Mouse (Mus musculus) layer of hippocampus, adult 9-11 months (tissue): ENCODE measurements around the gene Shpk.

Experiments
- DNase-seq: peaks from one replicate; pipeline ENCODE4 v3.0.0; 2022

The Shpk gene

GRCm38 (mm10) chr11:73201021-73201420 is 1.8 kb downstream of the Shpk start:
- no peak for DNase-seq

GRCm38 (mm10) chr11:73201597-73201996 is 2.3 kb downstream of the Shpk start:
- no peak for DNase-seq

DNA sequence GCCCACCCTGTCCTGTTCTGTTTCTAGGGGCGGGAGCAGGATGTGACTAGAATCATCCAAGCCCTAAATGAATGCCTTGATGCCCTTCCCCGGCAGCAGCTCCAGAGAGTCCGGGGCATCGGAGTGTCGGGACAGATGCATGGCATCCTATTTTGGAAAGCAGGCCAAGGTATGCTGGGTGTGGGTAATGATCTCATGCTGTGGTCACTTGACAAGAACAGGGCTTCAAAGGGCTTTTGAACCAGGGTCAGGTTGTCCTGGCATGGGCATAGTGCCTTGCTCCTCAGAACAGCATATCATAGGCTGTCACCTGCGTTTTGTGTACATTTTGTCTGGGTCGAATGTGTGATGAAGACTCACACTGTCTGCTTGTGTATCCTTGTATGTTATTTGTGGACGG is 4.6 kb downstream of the Shpk start:
- DNase-seq = no peak

DNA sequence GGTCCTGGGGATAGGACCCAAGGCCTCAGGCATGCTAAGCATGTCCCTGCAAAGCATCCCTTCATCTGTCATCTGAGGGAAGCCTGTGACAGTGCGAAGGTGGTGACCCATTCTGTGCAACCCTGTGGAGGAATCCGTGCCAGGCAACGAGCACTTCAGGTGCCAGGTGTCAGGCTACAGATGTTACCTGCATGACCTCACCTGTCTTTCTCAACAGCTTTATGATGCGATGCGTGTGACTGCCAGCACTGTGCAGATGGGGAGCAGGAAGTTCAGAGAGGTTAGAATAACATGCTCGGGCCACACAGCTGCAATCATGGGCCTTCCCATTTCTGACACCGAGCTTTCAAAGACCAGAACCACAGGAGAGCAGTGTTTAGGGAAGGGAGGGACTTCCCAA is 5.9 kb downstream of the Shpk start:
- no peak for DNase-seq

DNA sequence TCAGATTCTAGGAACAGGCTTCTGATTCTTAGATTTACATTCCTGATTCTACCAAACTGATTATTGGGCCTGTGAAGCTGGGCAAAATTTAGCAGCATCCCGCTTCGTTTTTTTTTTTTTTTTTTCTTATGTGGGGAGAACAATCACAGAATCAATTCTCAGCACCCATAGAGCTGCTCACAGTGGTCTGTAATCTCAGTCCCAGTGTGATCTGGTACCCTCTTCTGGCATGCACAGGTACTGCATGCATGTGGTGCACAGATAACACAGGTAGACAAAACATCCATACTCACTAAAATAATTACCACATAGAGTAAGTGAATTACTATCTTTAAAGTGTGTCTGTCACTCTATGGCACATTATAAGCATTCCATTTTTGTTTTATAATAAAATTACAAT is 8.4 kb downstream of the Shpk start:
- DNase-seq = no peak

DNA sequence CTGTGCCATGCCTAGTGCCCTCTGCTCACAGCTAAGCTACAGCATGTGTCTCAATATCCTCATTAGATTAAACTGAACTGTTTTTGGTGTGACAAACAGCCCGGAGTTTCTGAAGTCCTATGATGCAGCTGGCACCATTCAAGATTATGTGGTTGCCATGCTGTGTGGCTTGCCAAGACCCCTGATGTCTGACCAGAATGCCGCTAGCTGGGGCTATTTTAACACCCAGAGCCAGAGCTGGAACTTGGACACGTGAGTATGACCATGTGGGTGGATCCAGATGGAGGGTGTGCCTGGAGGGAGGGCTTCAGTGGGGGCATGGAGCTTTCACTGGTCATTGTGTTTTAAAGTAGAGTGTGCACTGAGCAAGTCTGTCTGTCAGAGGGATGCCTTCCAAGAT is 14.7 kb downstream of the Shpk start:
- DNase-seq = no peak

DNA sequence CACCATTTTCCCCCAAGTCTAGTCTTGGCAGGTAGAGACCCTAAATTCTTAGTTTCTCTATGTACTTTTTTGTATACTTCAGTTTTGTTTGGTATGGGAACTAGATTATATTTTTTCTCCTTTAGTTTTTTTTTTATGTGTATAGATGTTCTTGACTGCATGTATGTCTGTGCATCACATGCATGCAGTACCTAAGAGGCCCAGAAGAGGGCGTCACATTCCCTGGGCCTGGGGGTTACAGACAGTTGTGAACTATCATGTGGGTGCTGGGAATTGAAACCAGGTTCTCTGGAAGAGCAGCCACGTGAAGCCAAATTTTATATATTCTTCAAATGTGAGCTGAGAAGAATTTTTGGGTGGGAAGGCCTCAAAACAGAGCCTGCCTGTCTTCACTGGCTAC is 20.4 kb downstream of the Shpk start:
- no peak for DNase-seq

DNA sequence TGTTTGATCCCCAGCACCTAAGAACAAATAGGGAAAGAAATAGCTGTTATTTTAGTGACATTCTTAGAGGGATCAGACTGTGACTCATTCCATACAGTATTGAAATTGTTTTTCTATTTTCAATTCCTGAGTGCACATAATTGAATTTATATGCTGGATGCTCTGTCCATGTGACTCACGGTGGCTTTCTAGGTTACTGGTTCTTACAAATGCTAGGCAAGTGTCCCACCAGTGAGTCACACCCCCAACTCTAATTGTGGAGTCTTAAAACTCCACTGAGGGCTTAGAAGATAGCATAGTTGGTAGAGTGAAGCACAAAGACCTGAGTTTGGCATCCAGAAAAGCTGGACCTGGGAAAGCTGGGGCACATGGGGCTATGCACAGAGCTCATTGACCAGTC is 21.4 kb downstream of the Shpk start:
- DNase-seq = no peak

DNA sequence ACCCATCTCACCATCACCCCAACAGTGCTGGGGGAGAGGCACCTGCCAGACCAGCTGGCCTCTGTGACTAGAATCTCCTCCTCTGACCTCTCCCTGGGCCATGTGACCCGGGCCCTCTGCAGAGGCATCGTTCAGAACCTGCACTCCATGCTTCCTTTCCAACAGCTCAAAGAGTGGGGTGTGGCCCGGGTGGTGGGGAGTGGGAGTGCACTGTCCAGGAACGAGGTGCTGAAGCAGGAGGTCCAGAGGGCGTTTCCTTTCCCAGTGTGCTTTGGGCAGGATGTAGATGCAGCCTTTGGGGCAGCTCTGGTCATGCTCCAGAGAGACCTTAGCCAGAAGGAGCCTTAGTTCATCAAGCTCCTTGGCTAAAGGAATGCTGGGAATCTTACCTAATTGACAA is 23.6 kb downstream of the Shpk start:
- DNase-seq = no peak

DNA sequence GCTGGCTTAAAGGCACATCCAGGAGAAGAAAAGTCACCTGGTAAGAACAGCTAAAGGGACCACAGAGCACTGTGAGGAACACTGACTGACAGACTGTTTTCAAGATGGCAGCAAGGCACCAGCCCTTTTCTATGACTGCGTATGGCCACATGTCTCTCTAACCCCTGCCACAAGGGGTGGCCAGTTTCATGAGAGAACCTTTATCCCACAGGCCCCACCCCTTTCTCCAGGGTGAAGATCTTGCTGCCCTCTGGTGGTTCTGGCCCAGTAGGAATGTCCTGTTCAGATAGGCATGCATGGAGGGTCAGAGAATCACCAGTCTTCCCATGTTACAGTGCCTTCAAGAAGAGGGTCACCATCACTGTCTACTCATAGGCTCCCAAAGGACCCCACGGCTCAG is 24.7 kb downstream of the Shpk start:
- DNase-seq = no peak

DNA sequence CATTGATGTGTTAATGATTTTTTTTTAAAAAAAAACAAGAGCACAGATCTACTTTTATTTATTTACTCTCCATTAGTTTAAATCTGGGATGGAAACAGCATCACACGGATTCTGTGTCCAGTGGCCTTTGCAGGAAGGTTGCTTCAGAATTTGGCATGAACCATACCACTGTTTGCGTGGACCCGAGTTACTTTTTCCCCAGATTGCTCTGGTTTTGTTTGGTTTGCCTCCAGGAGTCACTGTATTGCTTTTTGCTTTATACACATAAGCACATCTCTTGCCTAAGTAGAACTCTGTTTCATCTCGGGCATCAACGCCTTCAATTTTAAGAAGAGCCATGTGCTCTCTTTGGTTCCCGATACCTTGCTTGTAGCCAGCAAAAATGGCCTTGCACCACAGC is 26.6 kb downstream of the Shpk start:
- no peak for DNase-seq

- DNase-seq = no peak
Measured at GRCm38 (mm10) chr11:73228881-73229280, 29.6 kb downstream of the Shpk start.

DNA sequence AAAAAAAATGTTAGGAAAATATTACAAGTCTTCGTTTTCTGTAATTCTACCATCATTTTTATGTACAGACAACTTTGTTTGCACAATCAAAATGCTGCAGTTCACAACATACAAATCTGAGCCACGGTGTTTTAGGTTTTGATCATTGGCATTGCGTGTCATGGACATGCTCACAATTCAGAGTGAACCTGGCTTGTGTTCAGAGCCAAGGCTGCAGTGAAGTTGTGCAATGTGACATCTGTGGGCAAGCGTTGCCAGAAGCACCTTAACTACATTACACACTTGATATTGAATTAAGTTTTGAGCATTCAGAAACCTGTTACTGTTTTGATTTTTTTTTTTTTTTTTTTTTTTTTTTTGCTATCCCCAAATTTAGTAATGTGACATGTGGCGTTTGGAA is 30.8 kb downstream of the Shpk start:
- no peak for DNase-seq

GRCm38 (mm10) chr11:73232513-73232912 is 33.3 kb downstream of the Shpk start:
- DNase-seq = no peak

- DNase-seq = no peak
Measured at GRCm38 (mm10) chr11:73233992-73234391, 34.7 kb downstream of the Shpk start, which contains the start of gene Trpv1. Gene Trpv1 (plus strand): TSS chr11:73234292.

DNA sequence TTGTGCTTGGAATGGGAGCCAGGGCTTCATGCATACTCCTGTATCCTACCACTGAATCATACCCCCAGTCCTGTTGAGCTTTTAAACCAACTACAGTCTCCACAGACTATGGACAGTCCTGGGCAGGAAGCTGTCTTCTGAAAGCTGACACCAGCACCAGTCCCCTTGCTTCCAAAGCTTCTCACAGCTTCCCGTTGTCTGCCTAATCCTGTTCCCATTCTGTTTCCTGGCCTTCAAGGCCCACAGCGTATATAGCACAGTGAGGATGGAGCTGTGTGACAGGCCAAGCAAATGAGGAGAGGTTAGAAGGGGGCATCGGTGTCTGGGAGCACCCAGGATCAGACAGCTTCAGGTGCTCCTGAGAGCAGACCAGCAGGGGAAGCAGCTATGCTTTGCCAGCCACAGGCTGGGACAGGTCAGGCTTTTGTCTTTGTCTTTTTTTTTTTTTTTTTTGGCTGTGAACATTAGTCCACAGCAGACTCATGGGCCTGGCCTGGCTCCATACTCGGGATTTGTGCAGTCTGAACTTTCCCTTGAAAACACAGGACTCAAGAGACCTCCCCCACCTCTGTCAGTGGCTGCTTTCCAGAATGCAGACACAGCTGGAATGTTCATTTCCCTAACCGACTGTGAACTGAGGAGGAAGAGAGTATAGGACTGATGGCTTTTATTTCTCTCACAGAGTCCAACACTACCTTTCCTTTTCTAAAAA is 36.9 kb downstream of the Shpk start:
- DNase-seq = no peak

- no peak for DNase-seq
Measured at GRCm38 (mm10) chr11:73236731-73237130, 37.5 kb downstream of the Shpk start.

DNA sequence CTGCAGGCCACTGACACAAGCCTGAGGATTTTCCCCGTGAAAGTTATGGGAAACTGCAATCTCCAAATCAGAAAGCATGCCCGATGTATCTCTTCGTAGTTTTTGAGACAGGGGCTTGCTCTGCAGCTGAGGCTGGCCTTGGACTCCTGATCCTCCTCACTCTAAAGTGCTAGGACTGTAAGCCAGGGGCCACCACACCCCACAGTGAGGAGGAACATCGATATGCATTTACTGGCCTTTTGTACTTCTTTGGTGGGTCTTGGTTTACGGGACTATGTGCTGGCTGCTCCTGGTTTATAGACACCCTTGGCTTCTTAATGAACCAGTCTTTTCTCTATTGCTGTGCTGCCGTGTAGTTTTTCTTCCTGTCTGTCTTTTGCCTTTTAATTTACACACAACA is 42.9 kb downstream of the Shpk start:
- DNase-seq = no peak

DNA sequence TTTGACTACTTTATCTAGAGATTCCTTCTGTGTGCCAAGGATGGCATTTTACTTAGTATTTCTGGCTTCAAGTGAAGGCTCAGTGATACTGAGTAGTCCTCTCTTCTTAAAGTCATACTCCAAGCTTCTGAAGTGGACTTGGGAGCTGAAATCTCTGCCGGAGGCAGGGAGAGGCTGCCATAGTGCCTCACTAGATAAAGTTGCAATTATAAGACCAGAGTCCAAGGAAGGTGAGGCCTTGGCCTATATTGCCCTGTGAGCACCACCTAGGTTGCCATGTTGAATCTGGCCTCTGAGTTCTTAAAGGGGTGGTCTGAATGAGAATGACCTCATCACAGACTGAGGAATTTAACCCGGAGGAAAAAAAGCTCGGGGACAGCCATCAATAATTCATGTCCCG is 43.5 kb downstream of the Shpk start:
- DNase-seq = no peak

DNA sequence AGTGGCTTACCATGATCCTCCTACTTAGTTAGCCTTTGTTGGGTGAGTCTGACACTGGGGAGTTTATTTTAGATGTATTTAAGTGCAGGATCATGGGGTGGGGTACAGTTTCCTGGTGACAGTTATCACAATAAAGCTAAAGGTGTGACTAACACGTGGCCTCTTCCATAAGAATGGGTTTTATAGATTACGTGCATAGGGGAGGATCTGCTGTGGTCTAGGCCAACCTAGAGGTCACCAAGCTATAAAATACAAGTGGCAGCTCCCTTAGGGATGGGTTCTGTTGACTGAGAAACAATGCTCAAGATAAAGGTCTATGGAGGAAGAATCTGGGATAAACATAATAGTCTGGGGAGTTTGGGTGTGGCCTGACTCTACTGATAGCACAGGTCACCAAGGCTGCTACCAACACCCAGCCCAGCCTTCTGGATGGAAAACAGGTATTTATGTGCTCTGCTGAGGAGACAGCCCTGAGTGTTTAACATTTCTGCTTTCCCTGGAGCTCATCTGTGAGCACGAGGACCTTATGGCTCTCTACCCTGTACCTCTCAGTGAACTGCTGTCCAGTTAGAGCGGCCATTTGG is 58.2 kb downstream of the Shpk start:
- no peak for DNase-seq

GRCm38 (mm10) chr11:73258664-73259063 is 59.4 kb downstream of the Shpk start:
- DNase-seq = no peak

DNA sequence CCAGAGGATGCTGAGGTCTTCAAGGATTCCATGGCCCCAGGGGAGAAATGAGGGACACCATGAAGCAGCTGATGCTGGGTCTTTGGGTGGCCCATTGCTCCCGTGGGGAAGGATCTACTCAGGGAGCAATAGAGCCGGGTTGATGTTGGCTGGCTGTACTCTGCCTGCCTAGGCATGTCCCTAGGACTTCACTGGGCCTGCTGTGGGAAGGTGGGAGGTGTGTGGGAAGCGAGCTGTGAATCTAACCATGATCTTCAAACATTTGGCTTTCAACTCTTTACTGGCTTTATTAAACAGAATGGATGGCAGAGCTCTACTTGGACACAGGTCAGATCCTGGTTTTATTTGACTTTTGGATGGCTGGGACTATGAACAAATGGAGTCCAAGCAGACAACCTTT is 61.2 kb downstream of the Shpk start:
- no peak for DNase-seq

DNA sequence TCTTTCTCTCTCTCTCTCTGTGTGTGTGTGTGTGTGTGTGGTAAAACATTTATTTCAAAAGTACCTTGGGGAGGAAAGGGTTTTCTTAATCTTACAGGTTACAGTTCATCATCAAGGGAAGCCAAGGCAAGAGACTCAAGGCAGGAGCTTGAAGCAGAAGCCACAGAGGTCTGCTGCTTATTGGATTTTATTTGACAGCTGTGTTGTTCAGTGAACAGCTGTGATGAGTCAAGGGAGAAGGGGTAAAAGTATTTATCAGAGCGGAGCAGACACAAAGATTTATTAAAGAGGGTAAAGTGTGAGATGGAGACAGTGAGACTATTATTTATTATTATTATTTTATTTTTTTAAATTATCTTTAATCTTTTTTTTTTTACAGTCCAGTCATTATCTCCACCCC is 62.1 kb downstream of the Shpk start:
- DNase-seq = no peak

DNA sequence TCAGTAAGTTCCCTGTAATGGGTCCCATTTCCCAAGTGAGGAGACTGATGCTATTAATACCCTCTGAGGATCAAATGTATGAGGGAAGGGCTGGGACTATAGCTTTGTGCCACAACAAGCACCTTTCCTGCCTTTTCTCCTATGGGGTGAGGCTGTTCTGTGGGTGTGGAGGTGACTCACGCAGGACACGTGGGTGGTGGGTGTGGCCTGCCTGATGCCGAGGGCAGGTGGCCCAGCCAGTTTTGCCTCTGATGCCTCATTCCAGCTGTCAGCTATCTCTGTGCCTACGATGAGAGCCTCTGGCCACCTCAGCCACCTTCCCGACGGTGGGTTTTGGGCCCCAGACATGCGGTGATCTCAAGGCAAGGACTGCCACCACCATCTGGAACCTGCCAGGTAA is 68.0 kb downstream of the Shpk start, which contains the start of gene Trpv3:
Gene Trpv3, plus strand, starts transcription at position 122 of the 400 bp plus-strand sequence.
- DNase-seq = no peak
